ENCODE assay signal across 22 mouse cellular contexts in the genomic region with DNA sequence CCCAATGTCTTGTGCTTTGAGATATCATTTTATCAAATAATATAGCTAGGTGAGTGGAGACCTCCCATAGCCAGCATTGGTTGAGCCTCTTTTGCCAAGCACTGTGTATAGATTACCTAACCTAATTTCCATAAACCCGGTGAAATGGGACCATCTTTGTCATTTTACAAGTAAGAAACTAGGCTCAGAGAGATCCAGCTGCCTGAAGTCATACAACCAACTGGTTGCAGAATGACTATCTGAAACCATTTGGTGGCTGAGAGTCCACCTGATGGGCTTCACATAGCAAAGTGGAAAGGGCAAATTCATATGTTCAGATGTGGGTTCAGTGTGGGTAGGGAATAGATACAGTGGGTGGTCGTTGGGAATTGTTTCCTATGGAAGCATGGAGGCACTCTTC.
"Had no signal": no experiment of that assay in that cellular context is flagged by ENCODE, and none has a peak within 500 bp of the region (broad histone marks: within the 10 kb centered on the region; RNA-seq: fewer than 3 reads in every experiment).

No protein-coding gene starts in this region.

- H3K4me3 ChIP-seq: limb, embryonic 12.5 days; limb, embryonic 15.5 days; midbrain, embryonic 12.5 days; midbrain, embryonic 15.5 days; neural tube, embryonic 12.5 days; neural tube, embryonic 15.5 days had no signal

- H3K9me3 ChIP-seq: limb, embryonic 12.5 days; limb, embryonic 15.5 days; midbrain, embryonic 12.5 days; midbrain, embryonic 15.5 days; neural tube, embryonic 12.5 days; neural tube, embryonic 15.5 days had no signal

- H3K27me3 ChIP-seq: limb, embryonic 12.5 days; limb, embryonic 15.5 days; midbrain, embryonic 12.5 days; midbrain, embryonic 15.5 days; neural tube, embryonic 12.5 days; neural tube, embryonic 15.5 days had no signal

- DNase-seq: kidney, adult 18-20 months; kidney, adult 9 months; kidney, postnatal 14 days; kidney, postnatal 4 days; left cerebral cortex, postnatal 4 days; lung, adult 2 months; lung, postnatal 14 days; right cerebral cortex, adult 18-20 months; right cerebral cortex, postnatal 14 days; right cerebral cortex, postnatal 4 days; thymus, adult 2 months; thymus, postnatal 14 days; thymus, postnatal 4 days had no signal

- ATAC-seq: intestine, embryonic 16.5 days; midbrain, embryonic 15.5 days had no signal

- H3K36me3 ChIP-seq: limb, embryonic 12.5 days; midbrain, embryonic 12.5 days; midbrain, embryonic 15.5 days; neural tube, embryonic 15.5 days had no signal

- H3K9ac ChIP-seq: limb, embryonic 12.5 days; limb, embryonic 15.5 days; midbrain, embryonic 12.5 days; midbrain, embryonic 15.5 days; neural tube, embryonic 12.5 days; neural tube, embryonic 15.5 days had no signal

- H3K4me2 ChIP-seq: limb, embryonic 12.5 days; limb, embryonic 15.5 days; midbrain, embryonic 12.5 days; midbrain, embryonic 15.5 days; neural tube, embryonic 12.5 days; neural tube, embryonic 15.5 days had no signal

- H3K27ac ChIP-seq: limb, embryonic 12.5 days; limb, embryonic 15.5 days; macrophage; midbrain, embryonic 12.5 days; midbrain, embryonic 15.5 days; neural tube, embryonic 12.5 days; neural tube, embryonic 15.5 days; stomach, postnatal 0 days had no signal
